In genomic region chr13:102874465-102875143, GRCm38 (mm10) we compare ENCODE assay signal across 8 mouse cellular contexts.
DNase-seq lines count a peak whose midpoint lies in the region; ATAC-seq and TF ChIP-seq lines count a peak whose summit lies in the region.

No protein-coding gene starts in this region.

- 53% methylated on average over 14 of the region's 14 CpGs for WGBS in forebrain, embryonic 13.5 days
- WGBS in forebrain, embryonic 12.5 days: 75% methylated on average over 14 of the region's 14 CpGs
- 48% methylated on average over 14 of the region's 14 CpGs for WGBS in forebrain, embryonic 15.5 days
- WGBS in hindbrain, embryonic 12.5 days: 72% methylated on average over 14 of the region's 14 CpGs
- 62% methylated on average over 14 of the region's 14 CpGs for WGBS in midbrain, embryonic 16.5 days

- no peak overlapping the region for H3K4me3 ChIP-seq in forebrain, embryonic 13.5 days
- no peak overlapping the region for H3K4me3 ChIP-seq in forebrain, embryonic 12.5 days (replicated peaks)
- no peak overlapping the region for H3K4me3 ChIP-seq in CH12.LX (replicated peaks in 1 of 3; ENCODE audit: low read depth in 2 of 3, low read length in 2 of 3, poor library complexity in 1 of 3)
- no peak overlapping the region for H3K4me3 ChIP-seq in forebrain, embryonic 15.5 days
- H3K4me3 ChIP-seq in hindbrain, embryonic 12.5 days: no peak overlapping the region
- H3K4me3 ChIP-seq in midbrain, embryonic 16.5 days (ENCODE audit: low read depth, low read length): no peak overlapping the region

- TF ChIP-seq POLR2A in CH12.LX (IDR thresholded peaks at IDR 0.05; ENCODE audit: low read depth, low read length): no peak

- TF ChIP-seq CTCF in CH12.LX (conservative IDR thresholded peaks at IDR 0.05 in 1 of 2, IDR thresholded peaks at IDR 0.05 in 1 of 2; ENCODE audit: low read depth in 2 of 2, low read length in 2 of 2): no peak

- H3K27me3 ChIP-seq in forebrain, embryonic 13.5 days: no peaks in the 10 kb centered on the region
- H3K27me3 ChIP-seq in forebrain, embryonic 12.5 days: no peaks in the 10 kb centered on the region
- H3K27me3 ChIP-seq in CH12.LX (replicated peaks): no peaks in the 10 kb centered on the region
- H3K27me3 ChIP-seq in forebrain, embryonic 15.5 days: no peaks in the 10 kb centered on the region
- no peaks in the 10 kb centered on the region for H3K27me3 ChIP-seq in hindbrain, embryonic 12.5 days
- no peaks in the 10 kb centered on the region for H3K27me3 ChIP-seq in midbrain, embryonic 16.5 days (ENCODE audit: control insufficient read depth, insufficient read depth, low read depth, low read length)

- dilution Hi-C loops in CH12.LX (cut with MboI; ENCODE audit: extremely low pct_ligation_motif_present, extremely low pct_unique_long_range_greater_than_20kb, low sequenced_read_pairs): no loop called here

- in situ Hi-C loops in CH12.LX (cut with MboI; ENCODE audit: low pct_ligation_motif_present, low pct_unique_long_range_greater_than_20kb, low sequenced_read_pairs): no loop called here

- DNase-seq in CH12.LX (ENCODE audit: extremely low read depth): no peak
- DNase-seq in cerebellum, adult 11-12 months: no peak
- DNase-seq in MN1 (ENCODE audit: low spot score): no peak

- TF ChIP-seq EP300 in CH12.LX (IDR thresholded peaks at IDR 0.05; ENCODE audit: low read length): no peak

- peaks cover 26% of the 10 kb centered on the region for H3K4me1 ChIP-seq in forebrain, embryonic 13.5 days
- H3K4me1 ChIP-seq in forebrain, embryonic 12.5 days: peaks cover 39% of the 10 kb centered on the region
- peaks cover 12 to 66% of the 10 kb centered on the region in 2 experiments; a peak in 3 of 4 replicates for H3K4me1 ChIP-seq in CH12.LX (ENCODE audit: control insufficient read depth in 1 of 2, insufficient read depth in 2 of 2)
- peaks cover 13% of the 10 kb centered on the region for H3K4me1 ChIP-seq in forebrain, embryonic 15.5 days
- peaks cover 24% of the 10 kb centered on the region for H3K4me1 ChIP-seq in hindbrain, embryonic 12.5 days
- peaks cover 20% of the 10 kb centered on the region for H3K4me1 ChIP-seq in midbrain, embryonic 16.5 days (ENCODE audit: control insufficient read depth, insufficient read depth, low read length)

- no peak overlapping the region for H3K27ac ChIP-seq in forebrain, embryonic 13.5 days
- no peak overlapping the region for H3K27ac ChIP-seq in forebrain, embryonic 12.5 days
- peak overlapping the region; percentile 99 for H3K27ac ChIP-seq in CH12.LX (ENCODE audit: insufficient read depth, low read depth)
- no peak overlapping the region for H3K27ac ChIP-seq in forebrain, embryonic 15.5 days (replicated peaks)
- no peak overlapping the region for H3K27ac ChIP-seq in hindbrain, embryonic 12.5 days
- H3K27ac ChIP-seq in midbrain, embryonic 16.5 days (ENCODE audit: low read length): peak overlapping the region; percentile 33; the same call in 1 of the 2 replicates

- ATAC-seq in forebrain, embryonic 13.5 days: peak; percentile 55; the same call in 1 of the 2 replicates
- no peak for ATAC-seq in forebrain, embryonic 12.5 days (ENCODE audit: low FRiP score)
- ATAC-seq in forebrain, embryonic 15.5 days (replicated peaks): peak; percentile 64
- peak; percentile 28; the same call in 1 of the 2 replicates for ATAC-seq in hindbrain, embryonic 12.5 days (ENCODE audit: low FRiP score)
- no peak for ATAC-seq in midbrain, embryonic 16.5 days

- no peak overlapping the region for H3K4me2 ChIP-seq in forebrain, embryonic 13.5 days
- no peak overlapping the region for H3K4me2 ChIP-seq in forebrain, embryonic 12.5 days
- peak overlapping the region; percentile 91 for H3K4me2 ChIP-seq in CH12.LX (ENCODE audit: insufficient read depth, low read depth, poor library complexity, severe bottlenecking)
- no peak overlapping the region for H3K4me2 ChIP-seq in forebrain, embryonic 15.5 days (replicated peaks)
- H3K4me2 ChIP-seq in hindbrain, embryonic 12.5 days (replicated peaks): no peak overlapping the region
- no peak overlapping the region for H3K4me2 ChIP-seq in midbrain, embryonic 16.5 days (ENCODE audit: low read length)

- no peaks in the 10 kb centered on the region for H3K9me3 ChIP-seq in forebrain, embryonic 13.5 days (replicated peaks)
- H3K9me3 ChIP-seq in forebrain, embryonic 12.5 days: no peaks in the 10 kb centered on the region
- H3K9me3 ChIP-seq in CH12.LX (replicated peaks; ENCODE audit: low read length): no peaks in the 10 kb centered on the region
- no peaks in the 10 kb centered on the region for H3K9me3 ChIP-seq in forebrain, embryonic 15.5 days
- no peaks in the 10 kb centered on the region for H3K9me3 ChIP-seq in hindbrain, embryonic 12.5 days (replicated peaks)
- no peaks in the 10 kb centered on the region for H3K9me3 ChIP-seq in midbrain, embryonic 16.5 days (replicated peaks; ENCODE audit: control insufficient read depth, low read length, poor library complexity, severe bottlenecking)

- TF ChIP-seq RAD21 in CH12.LX (IDR thresholded peaks at IDR 0.05; ENCODE audit: low read depth, low read length): no peak

- H3K9ac ChIP-seq in forebrain, embryonic 13.5 days: no peak overlapping the region
- no peak overlapping the region for H3K9ac ChIP-seq in forebrain, embryonic 12.5 days
- peak overlapping the region; percentile 80 for H3K9ac ChIP-seq in CH12.LX (ENCODE audit: insufficient read depth, low read depth)
- no peak overlapping the region for H3K9ac ChIP-seq in forebrain, embryonic 15.5 days (replicated peaks)
- no peak overlapping the region for H3K9ac ChIP-seq in hindbrain, embryonic 12.5 days
- no peak overlapping the region for H3K9ac ChIP-seq in midbrain, embryonic 16.5 days (ENCODE audit: low read depth, low read length)

- H3K79me2 ChIP-seq in CH12.LX (replicated peaks; ENCODE audit: control insufficient read depth, extremely low read depth, insufficient read depth, poor library complexity, severe bottlenecking): peaks cover 61% of the 10 kb centered on the region

- no peaks in the 10 kb centered on the region for H3K36me3 ChIP-seq in forebrain, embryonic 13.5 days (ENCODE audit: poor library complexity, severe bottlenecking)
- H3K36me3 ChIP-seq in forebrain, embryonic 12.5 days (replicated peaks): no peaks in the 10 kb centered on the region
- H3K36me3 ChIP-seq in CH12.LX (replicated peaks in 1 of 2; ENCODE audit: control insufficient read depth in 1 of 2, insufficient read depth in 1 of 2, low read length in 1 of 2): no peaks in the 10 kb centered on the region
- no peaks in the 10 kb centered on the region for H3K36me3 ChIP-seq in forebrain, embryonic 15.5 days
- H3K36me3 ChIP-seq in hindbrain, embryonic 12.5 days: no peaks in the 10 kb centered on the region
- no peaks in the 10 kb centered on the region for H3K36me3 ChIP-seq in midbrain, embryonic 16.5 days (ENCODE audit: control insufficient read depth, insufficient read depth, low read length)

TF ChIP-seq in CH12.LX, 34 proteins besides CTCF, POLR2A, EP300 and RAD21:
- TF ChIP-seq MAX (IDR thresholded peaks at IDR 0.05; ENCODE audit: low read length): 0 out of 2 replicates have a peak, but pooled peaks have one; percentile 40
- TF ChIP-seq NELFE (IDR thresholded peaks at IDR 0.05; ENCODE audit: low read depth, low read length): no peak
- no peak for TF ChIP-seq ZNF384 (IDR thresholded peaks at IDR 0.05; ENCODE audit: low read depth, low read length)
- TF ChIP-seq BHLHE40 (IDR thresholded peaks at IDR 0.05; ENCODE audit: low read depth, low read length): 0 out of 2 replicates have a peak, but pooled peaks have one; percentile 28
- no peak for TF ChIP-seq PAX5 (IDR thresholded peaks at IDR 0.05; ENCODE audit: low read length)
- TF ChIP-seq MYC (IDR thresholded peaks at IDR 0.05; ENCODE audit: low read depth, low read length): 0 out of 2 replicates have a peak, but pooled peaks have one; percentile 44
- TF ChIP-seq RCOR1 (conservative IDR thresholded peaks at IDR 0.05; ENCODE audit: low read depth, low read length): no peak
TF ChIP-seq in CH12.LX: peak in this region for 3.

Comparison
In these comparisons a context has a peak if more than half of its experiments do, and no peak if none do; other contexts are left out.
1. ATAC-seq: peak in forebrain, embryonic 13.5 days (single experiment), forebrain, embryonic 15.5 days (single experiment) and hindbrain, embryonic 12.5 days (single experiment); none in forebrain, embryonic 12.5 days (single experiment) and midbrain, embryonic 16.5 days (single experiment).
2. H3K27ac ChIP-seq: peak in CH12.LX (single experiment) and midbrain, embryonic 16.5 days (single experiment); none in forebrain, embryonic 13.5 days (single experiment), forebrain, embryonic 12.5 days (single experiment), forebrain, embryonic 15.5 days (single experiment) and hindbrain, embryonic 12.5 days (single experiment).